Mouse (Mus musculus): ENCODE results near the gene Myrip. TPM values are rescaled to one million over a fixed set of nuclear protein-coding genes. Genes with fewer than 3 reads are reported as not detected.
A peak's percentile ranks its signal among the peaks of the same experiment; 100 is the strongest.
"Not testable (repeated sequence)": the region's sequence is repeated elsewhere in the genome, so short reads cannot be mapped to it uniquely, and the experiment has no call there.

Gene Myrip
- total RNA-seq, 2 experiments from 2014 or later = 0.46 TPM; not detected in 1

- no peak for ATAC-seq (replicated peaks; ENCODE audit: poor library complexity, severe bottlenecking)
These were observed 21.6 kb downstream of the Myrip start for GRCm38 (mm10) chr9:120322702-120323426.

- not testable (repeated sequence) for ATAC-seq (replicated peaks; ENCODE audit: poor library complexity, severe bottlenecking)
These were observed 29.7 kb downstream of the Myrip start for GRCm38 (mm10) chr9:120331048-120331447.

- no peak for ATAC-seq (replicated peaks; ENCODE audit: poor library complexity, severe bottlenecking)
These were observed 36.9 kb downstream of the Myrip start for GRCm38 (mm10) chr9:120338172-120338571.

GRCm38 (mm10) chr9:120339975-120340695, 38.8 kb downstream of the Myrip start:
- ATAC-seq (replicated peaks; ENCODE audit: poor library complexity, severe bottlenecking) = peak; percentile 99

- no peak for ATAC-seq (replicated peaks; ENCODE audit: poor library complexity, severe bottlenecking)
These were observed 41.9 kb downstream of the Myrip start for GRCm38 (mm10) chr9:120343123-120343790.

GRCm38 (mm10) chr9:120345651-120346151, 44.4 kb downstream of the Myrip start:
- ATAC-seq (replicated peaks; ENCODE audit: poor library complexity, severe bottlenecking) = no peak

GRCm38 (mm10) chr9:120349145-120349544, 47.8 kb downstream of the Myrip start:
- ATAC-seq (replicated peaks; ENCODE audit: poor library complexity, severe bottlenecking) = no peak

- no peak for ATAC-seq (replicated peaks; ENCODE audit: poor library complexity, severe bottlenecking)
These were observed 49.0 kb downstream of the Myrip start for GRCm38 (mm10) chr9:120350346-120350745.

- no peak for ATAC-seq (replicated peaks; ENCODE audit: poor library complexity, severe bottlenecking)
These were observed 49.7 kb downstream of the Myrip start for GRCm38 (mm10) chr9:120351061-120351460.

GRCm38 (mm10) chr9:120351474-120351873, 50.2 kb downstream of the Myrip start:
- no peak for ATAC-seq (replicated peaks; ENCODE audit: poor library complexity, severe bottlenecking)

GRCm38 (mm10) chr9:120353036-120353435, 51.7 kb downstream of the Myrip start:
- ATAC-seq (replicated peaks; ENCODE audit: poor library complexity, severe bottlenecking) = no peak

GRCm38 (mm10) chr9:120353967-120354366, 52.7 kb downstream of the Myrip start:
- ATAC-seq (replicated peaks; ENCODE audit: poor library complexity, severe bottlenecking) = no peak

- ATAC-seq (replicated peaks; ENCODE audit: poor library complexity, severe bottlenecking) = no peak
These were observed 53.4 kb downstream of the Myrip start for GRCm38 (mm10) chr9:120354550-120355345.

GRCm38 (mm10) chr9:120356490-120356889, 55.2 kb downstream of the Myrip start:
- peak; percentile 67 for ATAC-seq (replicated peaks; ENCODE audit: poor library complexity, severe bottlenecking)

GRCm38 (mm10) chr9:120358060-120358459, 56.7 kb downstream of the Myrip start:
- no peak for ATAC-seq (replicated peaks; ENCODE audit: poor library complexity, severe bottlenecking)

GRCm38 (mm10) chr9:120360397-120361177, 59.3 kb downstream of the Myrip start:
- 0 out of 2 replicates have a peak, but pooled peaks have one; percentile 13 for ATAC-seq (replicated peaks; ENCODE audit: poor library complexity, severe bottlenecking)

GRCm38 (mm10) chr9:120361656-120362055, 60.3 kb downstream of the Myrip start:
- no peak for ATAC-seq (replicated peaks; ENCODE audit: poor library complexity, severe bottlenecking)

GRCm38 (mm10) chr9:120362684-120363083, 61.4 kb downstream of the Myrip start:
- no peak for ATAC-seq (replicated peaks; ENCODE audit: poor library complexity, severe bottlenecking)

- ATAC-seq (replicated peaks; ENCODE audit: poor library complexity, severe bottlenecking) = no peak
These were observed 63.5 kb downstream of the Myrip start for GRCm38 (mm10) chr9:120364653-120365283.

Measured in granulocyte monocyte progenitor cell, adult 5-6 weeks (primary cell).